Mouse (Mus musculus) kidney, adult 9 months (tissue): ENCODE measurements around the gene Ppp3ca.

Experiments used
- DNase-seq: peaks from one replicate; pipeline ENCODE4 v3.0.0; 2022

Ppp3ca gene

GRCm38 (mm10) chr3:136941602-136941926 lies 271.6 kb downstream of the Ppp3ca start:
- DNase-seq, result no peak

GRCm38 (mm10) chr3:136945550-136945949 lies 275.6 kb downstream of the Ppp3ca start:
- DNase-seq, result no peak

GRCm38 (mm10) chr3:136946662-136947061 lies 276.7 kb downstream of the Ppp3ca start:
- DNase-seq, result no peak

GRCm38 (mm10) chr3:136948142-136948541 lies 278.2 kb downstream of the Ppp3ca start:
- peak; percentile 43 for DNase-seq

- no peak for DNase-seq
Measured at GRCm38 (mm10) chr3:136951792-136952191, 281.9 kb downstream of the Ppp3ca start.

- DNase-seq, result no peak
Measured at GRCm38 (mm10) chr3:136952822-136953221, 282.9 kb downstream of the Ppp3ca start.

GRCm38 (mm10) chr3:136955043-136955442 lies 285.1 kb downstream of the Ppp3ca start:
- no peak for DNase-seq

GRCm38 (mm10) chr3:136960314-136960713 lies 290.4 kb downstream of the Ppp3ca start:
- no peak for DNase-seq

- DNase-seq, result no peak
Measured at GRCm38 (mm10) chr3:136966786-136967185, 296.9 kb downstream of the Ppp3ca start.

- no peak for DNase-seq
Measured at GRCm38 (mm10) chr3:136967510-136967909, 297.6 kb downstream of the Ppp3ca start.

GRCm38 (mm10) chr3:136969796-136970195 lies 299.9 kb downstream of the Ppp3ca start:
- DNase-seq, result peak; percentile 96

GRCm38 (mm10) chr3:136977859-136978258 lies 307.9 kb downstream of the Ppp3ca start:
- no peak for DNase-seq

GRCm38 (mm10) chr3:136980915-136981588 lies 311.1 kb downstream of the Ppp3ca start:
- DNase-seq, result no peak

- DNase-seq, result no peak
Measured at GRCm38 (mm10) chr3:136981589-136981924, 311.6 kb downstream of the Ppp3ca start.

- peak; percentile 75 for DNase-seq
Measured at GRCm38 (mm10) chr3:136982021-136982420, 312.1 kb downstream of the Ppp3ca start.

- peak; percentile 32 for DNase-seq
Measured at GRCm38 (mm10) chr3:136986096-136986881, 316.4 kb downstream of the Ppp3ca start.
